Mouse (Mus musculus) brain, embryonic 14.5 days (tissue): ENCODE measurements around the gene Muc1.

Experiments used
- CTCF ChIP-seq: fragments of 200-500 bp; IDR thresholded peaks from 2 replicates; pipeline ENCODE4 v1.5.1; 2012; ENCODE audit warnings: inconsistent platforms, mild to moderate bottlenecking, moderate library complexity, borderline replicate concordance; ENCODE audit not compliant: insufficient read depth, insufficient read length; ENCODE audit errors: extremely low read depth
- POLR2A ChIP-seq: fragments of 200-500 bp; IDR thresholded peaks from 2 replicates; pipeline ENCODE4 v1.6.1; 2012; ENCODE audit warnings: mild to moderate bottlenecking, inconsistent platforms, borderline replicate concordance; ENCODE audit not compliant: poor library complexity, insufficient read depth, insufficient read length, severe bottlenecking; ENCODE audit errors: extremely low read depth

- TF ChIP-seq CTCF (peak; percentile 35; the same call in 1 of the 2 replicates), POLR2A (peak; percentile 49; the same call in 1 of the 2 replicates)
Measured at GRCm38 (mm10) chr3:89270051-89270755, 41.3 kb downstream of the Muc1 start, which contains the start of gene Slc50a1.
